Mouse (Mus musculus): Measurements from ENCODE around the gene Agbl4. TPM values are rescaled to one million over a fixed set of nuclear protein-coding genes. Genes with fewer than 3 reads are reported as not detected.

Agbl4 gene
- polyA plus RNA-seq, 1 experiment from 2014 or later: 0.81 TPM

GRCm38 (mm10) chr4:111664146-111664545 is 1266.7 kb downstream of the Agbl4 start:
- WGBS: 42% methylated on average over 3 of the region's 3 CpGs

GRCm38 (mm10) chr4:111666713-111667112 is 1269.3 kb downstream of the Agbl4 start:
- 64% methylated on average over 1 of the region's 1 CpGs for whole genome bisulfite sequencing
- H3K36me3 ChIP-seq (ENCODE audit: control insufficient read depth, insufficient read depth, low read length): no peaks in the 10 kb centered on the region
- H3K9me3 ChIP-seq (ENCODE audit: control insufficient read depth, low read length): no peaks in the 10 kb centered on the region
- no peak overlapping the region for H3K4me2 ChIP-seq (ENCODE audit: low read depth, low read length)
- no peak overlapping the region for H3K9ac ChIP-seq (ENCODE audit: low read depth, low read length)
- peaks cover 22% of the 10 kb centered on the region; the same call in 1 of the 2 replicates for H3K4me1 ChIP-seq (ENCODE audit: control insufficient read depth, insufficient read depth, low read length)
- no peak overlapping the region for H3K27ac ChIP-seq (replicated peaks; ENCODE audit: low read depth, low read length)
- ATAC-seq (ENCODE audit: low read depth): no peak
- H3K27me3 ChIP-seq (replicated peaks; ENCODE audit: control insufficient read depth, insufficient read depth, low read length): no peaks in the 10 kb centered on the region
- no peak overlapping the region for H3K4me3 ChIP-seq (ENCODE audit: low read depth, low read length)
- DNase-seq (ENCODE audit: low spot score): no peak

More at GRCm38 (mm10) chr4:111664146-111664545, 1266.7 kb downstream of the Agbl4 start:
- H3K9me3 ChIP-seq (ENCODE audit: control insufficient read depth, low read length): no peaks in the 10 kb centered on the region
- H3K4me1 ChIP-seq (ENCODE audit: control insufficient read depth, insufficient read depth, low read length): peaks cover 10% of the 10 kb centered on the region; the same call in 1 of the 2 replicates
- H3K4me2 ChIP-seq (ENCODE audit: low read depth, low read length): no peak overlapping the region
- H3K36me3 ChIP-seq (ENCODE audit: control insufficient read depth, insufficient read depth, low read length): no peaks in the 10 kb centered on the region
- H3K9ac ChIP-seq (ENCODE audit: low read depth, low read length): no peak overlapping the region
- H3K27me3 ChIP-seq (replicated peaks; ENCODE audit: control insufficient read depth, insufficient read depth, low read length): no peaks in the 10 kb centered on the region
- DNase-seq (ENCODE audit: low spot score): peak; percentile 23
- no peak for ATAC-seq (ENCODE audit: low read depth)
- H3K27ac ChIP-seq (replicated peaks; ENCODE audit: low read depth, low read length): no peak overlapping the region
- no peak overlapping the region for H3K4me3 ChIP-seq (ENCODE audit: low read depth, low read length)

DNA sequence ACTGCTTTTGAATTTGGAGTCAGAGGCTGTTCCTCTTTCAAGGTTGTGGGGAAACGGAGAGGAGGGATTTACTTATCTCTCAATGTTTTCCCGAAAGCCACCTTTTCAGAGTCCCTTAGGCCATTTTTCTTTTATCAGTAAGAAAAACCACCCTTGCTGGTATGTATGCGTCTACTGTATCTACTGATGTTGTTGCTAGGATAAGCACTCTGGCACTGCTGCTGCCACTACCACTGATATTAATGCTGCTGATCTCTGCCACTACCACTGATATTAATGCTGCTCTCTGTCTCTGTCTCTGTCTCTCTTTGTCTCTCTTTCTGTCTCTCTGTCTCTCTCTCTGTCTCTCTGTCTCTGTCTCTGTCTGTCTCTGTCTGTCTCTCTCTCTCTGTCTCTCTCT is 1271.9 kb downstream of the Agbl4 start:
- Histone ChIP-seq H3K27ac (replicated peaks; ENCODE audit: low read depth, low read length) (no peak overlapping the region), H3K9ac (ENCODE audit: low read depth, low read length) (no peak overlapping the region), H3K36me3 (ENCODE audit: control insufficient read depth, insufficient read depth, low read length) (no peaks in the 10 kb centered on the region), H3K9me3 (ENCODE audit: control insufficient read depth, low read length) (no peaks in the 10 kb centered on the region), H3K4me1 (ENCODE audit: control insufficient read depth, insufficient read depth, low read length) (0 out of 2 replicates have a peak, but pooled peaks cover 14% of the 10 kb centered on the region), H3K27me3 (replicated peaks; ENCODE audit: control insufficient read depth, insufficient read depth, low read length) (no peaks in the 10 kb centered on the region), H3K4me3 (ENCODE audit: low read depth, low read length) (no peak overlapping the region), H3K4me2 (ENCODE audit: low read depth, low read length) (no peak overlapping the region)
- DNase-seq (ENCODE audit: low spot score) (no peak), ATAC-seq (ENCODE audit: low read depth) (no peak)
- 82% methylated on average over 3 of the region's 3 CpGs for WGBS

- WGBS: 29% methylated on average over 12 of the region's 12 CpGs
- Histone ChIP-seq H3K9ac (ENCODE audit: low read depth, low read length) (no peak overlapping the region), H3K4me3 (ENCODE audit: low read depth, low read length) (no peak overlapping the region), H3K27ac (replicated peaks; ENCODE audit: low read depth, low read length) (peak overlapping the region; percentile 10), H3K9me3 (ENCODE audit: control insufficient read depth, low read length) (no peaks in the 10 kb centered on the region), H3K4me1 (ENCODE audit: control insufficient read depth, insufficient read depth, low read length) (0 out of 2 replicates have a peak, but pooled peaks cover 14% of the 10 kb centered on the region), H3K27me3 (replicated peaks; ENCODE audit: control insufficient read depth, insufficient read depth, low read length) (no peaks in the 10 kb centered on the region), H3K4me2 (ENCODE audit: low read depth, low read length) (peak overlapping the region; percentile 20; the same call in 1 of the 2 replicates), H3K36me3 (ENCODE audit: control insufficient read depth, insufficient read depth, low read length) (no peaks in the 10 kb centered on the region)
- DNase-seq (ENCODE audit: low spot score) (peak; percentile 57), ATAC-seq (ENCODE audit: low read depth) (peak; percentile 44; the same call in 1 of the 2 replicates)
Measured at GRCm38 (mm10) chr4:111670566-111671421, 1273.3 kb downstream of the Agbl4 start.

DNA sequence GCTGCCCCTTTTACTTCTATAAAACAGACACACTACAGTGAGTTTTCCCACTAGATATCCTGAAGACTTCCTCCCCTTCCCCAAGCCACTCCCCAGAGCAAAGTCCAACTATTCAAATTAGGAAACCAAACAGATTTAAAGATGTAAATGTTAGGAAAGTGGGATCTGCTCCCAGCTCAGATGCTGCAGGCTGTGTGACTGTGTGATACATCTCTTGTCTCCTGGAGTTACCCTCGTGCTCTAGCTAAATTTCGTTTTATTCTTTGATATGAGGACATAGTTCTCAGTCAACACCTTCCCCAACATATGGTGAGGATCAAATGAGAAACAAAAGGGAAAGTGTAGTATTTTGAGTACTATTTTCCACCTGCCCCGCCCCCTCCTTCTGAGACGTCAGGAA is 1274.0 kb downstream of the Agbl4 start:
- DNase-seq (ENCODE audit: low spot score) (no peak), ATAC-seq (ENCODE audit: low read depth) (no peak)
- H3K27ac ChIP-seq (replicated peaks; ENCODE audit: low read depth, low read length): peak overlapping the region; percentile 10; the same call in 1 of the 2 replicates
- 40% methylated on average over 4 of the region's 4 CpGs for WGBS
- H3K4me2 ChIP-seq (ENCODE audit: low read depth, low read length): peak overlapping the region; percentile 20; the same call in 1 of the 2 replicates
- H3K9me3 ChIP-seq (ENCODE audit: control insufficient read depth, low read length): no peaks in the 10 kb centered on the region
- 0 out of 2 replicates have a peak, but pooled peaks cover 14% of the 10 kb centered on the region for H3K4me1 ChIP-seq (ENCODE audit: control insufficient read depth, insufficient read depth, low read length)
- no peak overlapping the region for H3K4me3 ChIP-seq (ENCODE audit: low read depth, low read length)
- H3K36me3 ChIP-seq (ENCODE audit: control insufficient read depth, insufficient read depth, low read length): no peaks in the 10 kb centered on the region
- no peak overlapping the region for H3K9ac ChIP-seq (ENCODE audit: low read depth, low read length)
- no peaks in the 10 kb centered on the region for H3K27me3 ChIP-seq (replicated peaks; ENCODE audit: control insufficient read depth, insufficient read depth, low read length)

DNA sequence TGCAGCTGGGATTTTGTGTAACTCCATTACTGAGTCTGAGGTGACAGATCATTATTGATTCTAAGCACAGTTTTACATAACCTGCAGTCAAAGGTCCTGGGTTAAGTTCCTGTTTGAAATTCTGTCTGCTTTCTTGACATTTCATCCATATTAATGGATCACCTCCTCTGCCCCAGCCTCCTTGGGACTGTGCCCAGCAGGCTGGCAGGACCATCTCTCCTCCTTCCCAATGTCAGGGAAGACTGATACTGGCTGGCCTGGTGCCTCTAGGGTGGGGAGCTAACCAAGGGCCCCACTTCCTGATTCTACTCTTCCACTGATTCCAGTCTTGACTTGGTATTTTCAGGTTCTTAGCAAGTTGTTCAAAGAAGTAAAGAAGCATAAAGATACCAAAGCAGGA is 1276.4 kb downstream of the Agbl4 start:
- H3K36me3 ChIP-seq (ENCODE audit: control insufficient read depth, insufficient read depth, low read length): no peaks in the 10 kb centered on the region

GRCm38 (mm10) chr4:111681926-111682325 is 1284.5 kb downstream of the Agbl4 start:
- Histone ChIP-seq H3K36me3 (ENCODE audit: control insufficient read depth, insufficient read depth, low read length) (no peaks in the 10 kb centered on the region), H3K9me3 (ENCODE audit: control insufficient read depth, low read length) (no peaks in the 10 kb centered on the region), H3K27me3 (replicated peaks; ENCODE audit: control insufficient read depth, insufficient read depth, low read length) (no peaks in the 10 kb centered on the region), H3K9ac (ENCODE audit: low read depth, low read length) (no peak overlapping the region), H3K4me1 (ENCODE audit: control insufficient read depth, insufficient read depth, low read length) (no peaks in the 10 kb centered on the region), H3K27ac (replicated peaks; ENCODE audit: low read depth, low read length) (no peak overlapping the region), H3K4me3 (ENCODE audit: low read depth, low read length) (no peak overlapping the region), H3K4me2 (ENCODE audit: low read depth, low read length) (no peak overlapping the region)
- no peak for DNase-seq (ENCODE audit: low spot score)
- 81% methylated on average over 5 of the region's 5 CpGs for WGBS
- no peak for ATAC-seq (ENCODE audit: low read depth)

More for the DNA sequence above, 1276.4 kb downstream of the Agbl4 start:
- Histone ChIP-seq H3K4me2 (ENCODE audit: low read depth, low read length) (no peak overlapping the region), H3K27me3 (replicated peaks; ENCODE audit: control insufficient read depth, insufficient read depth, low read length) (no peaks in the 10 kb centered on the region), H3K9ac (ENCODE audit: low read depth, low read length) (no peak overlapping the region), H3K27ac (replicated peaks; ENCODE audit: low read depth, low read length) (no peak overlapping the region), H3K4me3 (ENCODE audit: low read depth, low read length) (no peak overlapping the region), H3K4me1 (ENCODE audit: control insufficient read depth, insufficient read depth, low read length) (0 out of 2 replicates have a peak, but pooled peaks cover 14% of the 10 kb centered on the region), H3K9me3 (ENCODE audit: control insufficient read depth, low read length) (no peaks in the 10 kb centered on the region)
- no peak for DNase-seq (ENCODE audit: low spot score)
- no peak for ATAC-seq (ENCODE audit: low read depth)

- ATAC-seq (ENCODE audit: low read depth): no peak
- whole genome bisulfite sequencing: 82% methylated on average over 3 of the region's 3 CpGs
Measured at GRCm38 (mm10) chr4:111682793-111683192, 1285.3 kb downstream of the Agbl4 start.

More at GRCm38 (mm10) chr4:111682793-111683192, 1285.3 kb downstream of the Agbl4 start:
- Histone ChIP-seq H3K9me3 (ENCODE audit: control insufficient read depth, low read length) (no peaks in the 10 kb centered on the region), H3K36me3 (ENCODE audit: control insufficient read depth, insufficient read depth, low read length) (no peaks in the 10 kb centered on the region), H3K27me3 (replicated peaks; ENCODE audit: control insufficient read depth, insufficient read depth, low read length) (no peaks in the 10 kb centered on the region), H3K9ac (ENCODE audit: low read depth, low read length) (no peak overlapping the region), H3K27ac (replicated peaks; ENCODE audit: low read depth, low read length) (no peak overlapping the region), H3K4me2 (ENCODE audit: low read depth, low read length) (no peak overlapping the region), H3K4me1 (ENCODE audit: control insufficient read depth, insufficient read depth, low read length) (peaks cover 4% of the 10 kb centered on the region; the same call in 1 of the 2 replicates), H3K4me3 (ENCODE audit: low read depth, low read length) (no peak overlapping the region)
- DNase-seq (ENCODE audit: low spot score): no peak
